Mouse (Mus musculus): ENCODE measurements around the gene Pakap.

- TF ChIP-seq CTCF (IDR thresholded peaks at IDR 0.05; ENCODE audit: borderline replicate concordance, control insufficient read depth, extremely low read depth, insufficient read depth, low read length, poor library complexity) (no peak), POLR2A (IDR thresholded peaks at IDR 0.05; ENCODE audit: control insufficient read depth, extremely low read depth, insufficient read depth, low read length, poor library complexity) (no peak)
Measured at GRCm38 (mm10) chr4:57845541-57846210, 277.7 kb downstream of the Pakap start.

Measured in thymus, adult 2 months (tissue).